Mouse (Mus musculus) cerebellum, postnatal 36 days (tissue): ENCODE results near the gene Pepd.

Experiments
- DNase-seq, 2 experiments: peaks; one replicate each; pipeline ENCODE4 v3.0.0; 2021 to 2022; ENCODE audit warnings: mixed read lengths in 2 of 2

The Pepd gene

GRCm38 (mm10) chr7:35030567-35030966 lies 118.4 kb downstream of the Pepd start:
- no peak for DNase-seq

- no peak for DNase-seq
Measured at GRCm38 (mm10) chr7:35035141-35035553, 123.0 kb downstream of the Pepd start.

DNA sequence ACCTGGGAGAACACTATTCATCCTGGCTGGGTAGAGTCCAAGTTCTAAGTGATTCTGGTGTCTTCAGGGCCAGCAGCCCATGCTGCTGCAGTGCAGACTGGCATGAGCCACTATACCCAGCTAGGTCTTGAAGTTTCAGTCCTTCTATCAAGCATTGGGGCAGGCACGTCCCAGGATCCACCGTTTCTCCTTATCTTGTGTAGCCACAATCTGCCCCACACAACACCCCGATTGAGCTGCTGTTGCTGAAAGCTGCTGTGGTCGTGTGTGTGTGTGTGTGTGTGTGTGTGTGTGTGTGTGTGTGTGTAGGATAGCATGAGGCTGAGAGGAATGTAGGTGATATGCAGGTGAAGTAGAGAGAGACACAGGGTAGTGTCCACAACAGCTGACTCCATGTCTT lies 123.4 kb downstream of the Pepd start:
- DNase-seq: no peak

DNA sequence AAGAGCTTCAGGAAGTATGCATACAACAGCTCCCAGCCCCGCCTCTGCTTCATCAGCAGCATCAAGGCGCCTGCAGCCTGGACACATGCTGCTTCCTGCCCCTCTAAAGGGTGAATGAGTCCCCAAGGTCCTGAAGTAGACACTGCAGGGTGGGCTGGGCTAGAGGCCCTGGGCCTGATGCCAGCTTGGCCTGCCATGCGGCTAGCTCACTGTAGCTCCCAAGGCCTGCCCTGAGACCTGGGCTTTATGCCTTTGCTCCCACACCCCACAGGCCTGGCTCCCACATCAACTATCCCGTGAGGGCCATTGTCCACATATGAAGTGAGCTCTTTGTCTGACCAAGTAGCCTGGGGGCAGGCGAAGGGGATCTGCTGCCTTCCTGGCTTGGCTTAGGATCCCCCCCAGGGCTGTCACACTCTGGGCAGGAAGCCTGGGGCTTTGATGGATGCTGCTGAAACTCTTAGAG lies 124.1 kb downstream of the Pepd start:
- peak in 1 of 2 experiments; percentile 24 for DNase-seq

- DNase-seq: no peak
Measured at GRCm38 (mm10) chr7:35037408-35037807, 125.2 kb downstream of the Pepd start.

DNA sequence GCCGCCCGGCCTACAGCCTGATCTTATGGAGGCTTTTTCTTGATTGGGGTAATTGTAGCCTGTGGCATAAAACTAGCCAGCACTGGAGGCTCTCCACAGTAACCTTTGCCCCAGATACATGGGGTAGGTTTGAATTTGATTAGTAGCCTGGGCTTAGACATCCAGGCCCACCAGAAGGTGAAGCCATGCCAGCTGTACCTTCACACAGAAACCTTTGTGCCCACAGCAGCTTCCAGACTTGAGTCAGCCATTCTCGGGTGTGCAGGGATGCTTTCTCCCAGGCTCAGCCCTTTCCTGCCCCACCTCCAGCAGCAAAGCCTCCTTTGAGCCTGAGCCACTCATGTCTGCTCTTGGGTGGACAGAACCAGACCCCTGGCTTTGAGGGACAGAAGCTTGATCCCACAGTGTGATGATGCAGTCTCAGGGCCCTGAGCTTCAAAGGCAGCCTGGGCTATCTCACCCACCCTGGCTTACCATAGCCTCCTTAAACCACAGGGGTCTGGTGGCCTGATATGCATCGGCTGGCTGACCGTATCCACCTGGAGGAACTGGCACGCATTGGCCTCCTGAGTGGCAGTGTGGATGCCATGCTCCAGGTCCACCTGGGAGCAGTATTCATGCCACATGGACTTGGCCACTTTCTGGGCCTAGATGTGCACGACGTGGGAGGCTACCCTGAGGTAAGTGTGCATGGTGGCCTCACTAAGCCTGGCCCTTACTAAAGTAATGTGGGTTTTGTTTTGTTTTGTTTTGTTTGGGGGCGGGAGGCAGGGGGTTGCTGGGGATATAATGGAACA lies 128.2 kb downstream of the Pepd start:
- DNase-seq: no peak

- no peak for DNase-seq
Measured at GRCm38 (mm10) chr7:35041286-35042208, 129.4 kb downstream of the Pepd start.

GRCm38 (mm10) chr7:35042209-35042554 lies 130.0 kb downstream of the Pepd start:
- no peak for DNase-seq

DNA sequence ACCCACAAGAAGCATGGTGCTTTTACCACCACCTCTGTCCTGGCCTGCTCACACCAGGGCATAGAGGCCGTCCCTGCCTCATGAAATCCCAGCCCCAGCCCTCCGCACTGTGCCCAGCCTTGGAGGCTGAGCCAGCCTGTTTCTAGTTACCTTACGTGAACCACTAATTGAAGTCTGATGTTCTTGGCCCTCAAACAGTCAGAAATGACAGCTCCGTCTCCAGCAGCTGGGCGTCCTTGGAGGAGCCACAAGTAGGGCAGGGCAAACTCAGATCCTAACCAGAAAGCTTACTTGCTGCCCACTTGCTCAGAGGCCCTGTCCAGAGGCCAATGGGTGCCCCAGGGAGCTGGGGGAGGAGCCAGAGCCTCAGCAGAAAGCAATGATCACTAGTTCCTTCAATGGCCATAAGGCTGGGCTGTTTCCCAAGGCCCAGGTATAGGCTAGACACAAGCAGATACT lies 130.6 kb downstream of the Pepd start:
- DNase-seq: peak in 1 of 2 experiments; percentile 29

DNA sequence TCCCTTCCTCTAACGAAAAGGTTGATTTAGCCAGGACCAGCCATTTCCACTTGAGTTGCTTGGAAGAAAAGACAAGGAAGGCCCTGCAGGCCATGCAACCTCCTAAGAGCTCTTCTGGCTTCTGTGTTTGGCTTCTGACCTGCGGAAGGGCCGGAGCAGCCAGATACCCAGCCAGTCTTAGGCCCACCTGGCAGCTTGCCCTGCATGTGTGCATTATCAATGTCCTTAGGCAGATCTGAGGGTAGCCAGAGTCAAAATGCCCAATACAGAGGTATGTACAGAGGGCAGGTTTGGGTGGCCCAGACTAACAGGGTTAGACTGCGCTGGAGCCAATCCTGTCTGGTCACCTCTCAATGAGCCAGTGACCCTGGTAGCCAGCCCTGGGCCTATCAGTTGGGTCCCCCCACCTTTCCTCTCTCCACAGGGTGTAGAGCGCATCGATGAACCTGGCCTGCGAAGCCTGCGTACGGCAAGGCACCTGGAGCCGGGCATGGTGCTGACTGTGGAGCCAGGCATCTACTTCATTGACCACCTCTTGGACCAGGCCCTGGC lies 131.2 kb downstream of the Pepd start:
- no peak for DNase-seq

- no peak for DNase-seq
Measured at GRCm38 (mm10) chr7:35044719-35045118, 132.5 kb downstream of the Pepd start.

DNA sequence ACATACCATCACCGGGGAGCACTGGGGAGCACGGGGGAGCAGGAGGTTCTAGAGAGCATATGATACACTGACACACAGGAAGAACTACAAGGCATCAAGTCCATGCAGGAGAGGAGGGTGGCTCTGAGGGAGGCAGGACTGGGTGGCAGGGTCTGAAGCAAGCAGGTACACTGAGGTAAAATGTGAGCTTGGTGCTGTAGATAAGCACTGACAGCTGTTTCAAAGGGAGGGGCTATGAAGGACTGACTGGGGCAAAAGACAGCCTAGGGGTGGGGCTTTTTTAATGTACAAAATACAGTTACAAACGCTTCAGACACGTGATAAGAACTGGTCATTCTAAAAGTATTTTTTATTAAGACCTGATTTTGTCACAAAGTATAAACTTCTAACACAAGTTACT lies 133.9 kb downstream of the Pepd start:
- DNase-seq: no peak

DNA sequence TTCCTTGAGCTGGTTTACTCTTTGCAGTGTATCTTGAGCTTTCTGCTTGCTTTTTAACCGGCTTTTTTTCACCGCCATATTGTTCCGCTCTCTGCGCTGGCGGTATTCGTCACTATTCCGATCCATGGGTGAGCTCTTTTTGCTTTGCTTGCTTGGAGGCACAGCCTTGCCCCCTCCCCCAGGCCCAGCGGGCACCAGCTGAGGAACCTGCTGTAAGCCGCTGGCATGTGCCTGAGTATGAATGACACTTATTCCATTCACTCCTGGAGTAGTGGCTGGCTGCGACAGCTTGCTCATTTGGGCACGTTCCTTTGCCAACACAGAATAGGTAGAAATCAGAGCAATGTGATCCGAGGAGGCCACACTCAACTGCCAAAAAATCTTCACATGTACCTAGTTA lies 138.4 kb downstream of the Pepd start:
- no peak for DNase-seq

DNA sequence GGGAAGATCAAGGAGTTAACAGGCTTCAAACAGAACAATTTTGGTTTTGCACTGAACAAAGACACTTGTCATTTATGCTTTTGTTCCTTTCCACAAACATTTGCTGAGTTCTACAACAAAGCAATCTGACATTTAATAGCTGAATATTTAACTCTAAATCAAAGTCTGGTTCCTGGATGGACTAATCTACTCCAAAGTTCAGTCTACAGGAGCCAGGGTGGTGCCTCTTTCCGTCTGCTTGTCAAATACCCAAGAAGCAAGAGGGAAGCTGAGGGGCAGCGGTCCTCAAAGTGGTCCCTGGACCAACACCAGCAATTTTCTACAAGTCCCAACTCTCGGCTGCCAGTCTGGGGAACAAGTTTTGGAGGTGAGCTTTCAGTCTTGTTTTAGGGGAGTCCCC lies 141.0 kb downstream of the Pepd start:
- DNase-seq: no peak

GRCm38 (mm10) chr7:35054286-35054685 lies 142.1 kb downstream of the Pepd start:
- no peak for DNase-seq

DNA sequence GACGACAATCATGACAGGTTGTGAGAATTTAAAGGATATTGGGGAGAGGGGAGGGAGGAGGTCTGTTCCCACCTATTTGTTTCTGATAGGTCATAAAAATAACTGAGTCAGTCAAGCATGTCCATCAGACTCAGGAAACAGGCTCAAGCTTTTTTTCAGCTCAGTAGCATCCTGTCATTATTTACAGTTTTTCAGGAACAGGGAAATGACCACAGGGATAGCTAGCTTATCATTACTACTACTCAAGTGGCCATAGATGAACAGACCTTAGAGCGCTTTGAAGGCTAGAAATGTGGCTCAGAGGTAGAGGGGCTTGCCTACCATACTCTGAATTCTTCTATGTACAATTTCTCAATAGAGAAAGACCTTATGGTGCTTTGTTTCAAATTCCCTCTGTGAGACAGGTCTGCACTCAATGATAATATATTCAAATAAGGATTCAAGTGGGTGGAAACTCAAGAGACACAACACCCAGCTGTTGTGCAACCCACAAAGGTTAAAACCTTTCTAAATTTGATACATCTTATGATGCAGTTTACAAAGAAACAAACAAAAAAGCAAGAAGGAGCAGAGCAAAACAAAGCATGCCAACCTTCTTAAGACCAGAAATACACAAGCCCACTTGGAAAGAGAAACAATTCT lies 142.9 kb downstream of the Pepd start:
- DNase-seq: no peak

DNA sequence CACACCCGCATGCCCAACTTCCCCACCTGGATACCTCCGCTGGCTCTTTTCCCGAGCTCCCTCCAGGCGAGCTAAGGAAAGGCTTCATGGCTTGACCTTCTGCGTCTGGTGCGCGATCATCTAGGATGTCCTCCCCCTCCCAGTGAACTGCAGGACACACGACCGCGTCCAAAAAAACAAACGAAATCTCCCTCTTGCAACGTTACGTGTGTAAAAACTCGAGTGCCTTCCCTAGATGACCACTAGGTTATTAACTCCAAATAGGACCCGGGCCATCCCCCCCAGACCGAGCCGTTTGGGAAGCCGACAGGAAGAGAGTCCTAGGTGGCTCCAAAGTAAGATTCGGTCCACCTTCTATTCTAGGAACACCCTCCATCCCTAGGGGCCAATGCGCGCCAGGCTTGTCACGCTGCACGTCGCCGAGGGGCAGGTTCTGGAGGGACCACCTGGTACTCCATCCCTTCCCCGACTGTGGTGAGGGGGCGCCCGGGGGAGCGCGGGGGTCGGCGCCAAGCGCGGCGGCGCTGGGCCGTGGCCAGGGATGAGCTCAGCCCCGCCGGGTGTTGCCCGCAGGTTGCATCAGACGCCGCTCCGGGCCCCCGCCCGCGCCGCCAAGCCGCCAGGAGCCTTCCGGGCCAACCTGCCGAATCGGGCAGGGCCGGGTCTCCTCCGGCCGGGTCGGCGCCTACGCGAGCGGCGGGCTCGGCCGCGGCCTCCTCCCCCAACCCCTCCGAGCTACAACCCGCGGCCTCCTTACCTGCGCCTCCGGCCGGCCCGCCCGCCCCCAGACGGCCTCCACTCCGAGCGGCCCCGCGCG lies 143.6 kb downstream of the Pepd start:
- peak; percentile 68 to 76 for DNase-seq

GRCm38 (mm10) chr7:35056436-35056864 lies 144.3 kb downstream of the Pepd start, which contains the start of gene Cebpg:
TSS of gene Cebpg (minus strand) at chr7:35056573.
- peak; percentile 98 to 99 for DNase-seq

GRCm38 (mm10) chr7:35056999-35057398 lies 144.8 kb downstream of the Pepd start:
- DNase-seq: no peak

GRCm38 (mm10) chr7:35057569-35057968 lies 145.4 kb downstream of the Pepd start:
- DNase-seq: no peak

DNA sequence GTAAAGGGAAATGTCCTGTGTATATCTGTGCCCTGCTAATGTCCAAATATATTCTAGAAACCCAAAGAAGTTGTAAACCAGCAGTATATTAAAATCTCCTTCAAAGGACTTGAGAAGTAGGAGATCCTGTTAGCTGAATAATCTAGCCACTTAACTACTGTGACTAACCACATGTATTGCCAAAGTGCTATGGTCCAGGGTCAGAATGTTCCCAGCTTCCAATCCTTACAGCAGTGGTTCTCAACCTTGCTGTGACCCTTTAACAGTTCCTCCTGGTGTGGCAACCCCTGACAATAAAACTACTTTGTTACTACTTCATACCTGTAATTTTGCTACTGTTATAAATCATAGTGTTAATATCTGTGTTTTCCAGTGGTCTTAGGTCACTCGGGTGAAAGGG lies 146.2 kb downstream of the Pepd start:
- no peak for DNase-seq

- DNase-seq: no peak
Measured at GRCm38 (mm10) chr7:35059467-35059866, 147.3 kb downstream of the Pepd start.
